Mouse (Mus musculus): Measurements from ENCODE around the gene Fam71e2.
"Not testable (repeated sequence)": the region's sequence is repeated elsewhere in the genome, so short reads cannot be mapped to it uniquely, and the experiment has no call there.

Gene Fam71e2

DNA sequence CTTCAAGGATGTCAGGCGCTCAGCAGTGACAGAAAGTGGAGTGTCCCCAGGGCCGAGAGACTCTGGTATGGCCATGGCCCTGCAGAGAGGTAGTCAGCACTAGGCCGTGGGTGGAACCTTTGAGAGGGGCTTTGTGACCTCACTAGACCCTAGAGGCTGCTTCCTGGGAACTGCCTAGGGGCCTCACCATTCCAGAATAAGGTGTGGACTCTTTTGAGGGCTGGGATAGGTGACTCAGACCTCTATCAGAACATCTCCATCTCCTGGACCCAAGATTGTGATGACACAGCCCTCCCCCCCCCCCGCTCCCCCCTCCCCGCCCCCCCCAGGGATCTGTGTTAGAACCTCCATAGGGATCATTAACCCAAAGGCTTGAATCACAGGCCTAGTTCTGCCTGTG lies at the start of gene Fam71e2:
Fam71e2 (minus strand) TSS at position 101 of the 400 bp plus-strand sequence.
- ATAC-seq (ENCODE audit: low TSS enrichment), result no peak

DNA sequence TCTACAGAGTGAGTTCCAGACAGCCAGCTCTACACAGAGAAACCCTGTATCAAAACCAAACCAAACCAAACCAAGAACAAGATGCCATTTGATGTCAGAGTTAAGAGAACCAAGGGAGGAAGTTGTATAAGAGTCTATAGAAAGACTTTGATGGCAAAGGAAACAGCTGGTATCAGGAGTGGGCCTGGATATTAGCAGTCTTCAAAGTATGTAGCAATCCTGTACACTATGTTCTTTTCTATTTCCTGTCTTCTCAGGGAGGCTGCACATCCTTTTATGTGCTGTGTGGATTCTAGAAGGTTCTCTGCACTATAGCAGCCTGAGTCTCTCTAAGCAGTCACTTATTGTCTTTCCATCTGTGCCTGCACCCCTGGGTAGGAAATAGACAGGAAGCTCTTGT lies 45.5 kb upstream of the Fam71e2 start:
- ATAC-seq (ENCODE audit: low TSS enrichment), result no peak

DNA sequence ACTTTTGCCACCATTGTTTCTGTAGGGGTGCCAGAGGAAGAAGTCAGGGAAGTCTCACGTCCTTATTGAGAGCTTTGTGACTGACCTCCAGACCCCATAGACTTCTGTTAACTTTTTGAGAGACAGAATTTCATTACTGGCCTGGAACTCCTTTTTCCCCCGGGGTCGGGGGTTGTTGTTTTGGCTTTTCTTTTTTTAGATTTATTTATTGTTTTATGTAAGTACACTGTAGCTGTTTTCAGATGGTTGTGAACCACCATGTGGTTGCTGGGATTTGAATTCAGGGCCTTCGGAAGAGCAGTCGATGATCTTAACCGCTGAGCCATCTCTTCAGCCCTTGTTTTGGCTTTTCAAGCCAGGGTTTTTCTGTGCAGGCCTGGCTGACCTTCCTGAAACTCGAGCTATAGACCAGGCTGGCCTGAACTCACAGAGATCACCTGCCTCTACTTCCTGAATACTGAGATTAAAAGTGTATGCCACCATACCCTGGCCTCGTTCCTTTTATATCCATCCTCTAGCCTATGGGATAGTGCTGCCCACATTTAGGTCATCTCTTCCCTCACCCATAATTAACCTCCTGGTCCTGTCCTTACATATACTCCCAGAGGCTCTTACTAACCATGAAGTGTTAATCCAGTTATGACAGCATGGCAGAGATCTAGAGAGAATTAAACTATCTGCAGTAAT lies 42.1 kb upstream of the Fam71e2 start:
- no peak for ATAC-seq (ENCODE audit: low TSS enrichment)

DNA sequence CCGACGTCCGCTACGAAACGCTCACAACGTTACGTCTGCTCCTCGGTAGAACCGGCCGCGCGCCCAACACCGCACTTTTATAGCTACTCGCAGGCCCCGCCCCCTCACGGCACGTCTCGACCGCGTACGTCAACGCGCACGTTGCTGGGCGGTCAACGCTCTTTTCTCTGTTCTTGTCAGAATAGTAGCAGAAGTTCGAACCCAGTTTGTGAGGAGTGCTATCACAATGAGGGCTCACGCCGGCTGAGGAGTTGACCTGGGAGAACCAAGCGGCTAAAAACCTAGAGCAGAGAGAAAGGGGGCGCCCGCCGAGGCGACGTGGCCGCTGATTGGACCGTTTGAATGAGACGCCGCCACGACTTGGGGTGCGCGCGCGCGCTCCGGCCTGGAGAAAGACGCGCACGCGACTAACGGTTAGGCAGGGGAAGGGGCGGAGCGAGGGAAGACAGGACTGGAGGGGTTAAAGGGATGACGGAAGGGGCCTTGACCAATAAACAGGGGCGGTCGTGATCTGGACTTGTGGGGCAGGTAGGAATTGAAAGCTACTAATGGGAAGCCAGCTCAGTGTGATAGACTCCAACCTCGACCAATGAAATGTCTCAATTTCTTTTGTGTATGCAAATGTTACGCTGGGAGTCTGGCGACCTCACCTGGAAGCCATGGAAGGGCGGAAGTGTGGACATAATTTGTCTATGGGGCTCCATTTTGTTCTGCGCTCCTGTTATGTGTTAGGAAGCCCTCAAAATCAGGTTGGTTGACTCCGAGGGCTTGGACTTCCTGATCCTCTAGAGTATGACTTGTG lies 41.4 kb upstream of the Fam71e2 start, which contains the start of gene Ube2s:
Ube2s (minus strand) TSS at position 288 of the 802 bp plus-strand sequence.
- peak; percentile 98 for ATAC-seq (ENCODE audit: low TSS enrichment)

DNA sequence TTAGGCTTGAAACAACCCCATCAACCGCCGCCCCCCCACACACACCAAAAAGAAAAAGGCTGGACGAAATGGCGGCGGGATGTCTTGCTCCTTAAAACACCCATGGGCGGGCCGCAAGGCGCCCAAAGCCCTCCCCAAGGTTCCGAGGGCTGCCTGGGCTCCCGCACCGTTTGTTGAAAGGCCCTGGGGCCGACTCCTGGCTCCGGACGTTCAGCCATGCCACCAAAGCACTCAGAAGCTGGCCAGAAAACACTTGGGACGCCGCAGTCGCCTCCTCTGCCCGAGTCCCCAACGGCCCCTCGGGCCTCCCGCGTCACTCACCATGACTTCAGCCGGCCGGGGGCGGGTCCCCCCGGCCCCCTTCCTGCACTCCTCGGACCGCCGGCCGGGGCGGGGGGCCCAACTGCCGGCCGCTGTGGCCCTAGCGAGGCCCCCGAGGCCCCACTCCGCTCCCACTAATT lies 40.8 kb upstream of the Fam71e2 start:
- peak; percentile 24; the same call in 1 of the 2 replicates for ATAC-seq (ENCODE audit: low TSS enrichment)

DNA sequence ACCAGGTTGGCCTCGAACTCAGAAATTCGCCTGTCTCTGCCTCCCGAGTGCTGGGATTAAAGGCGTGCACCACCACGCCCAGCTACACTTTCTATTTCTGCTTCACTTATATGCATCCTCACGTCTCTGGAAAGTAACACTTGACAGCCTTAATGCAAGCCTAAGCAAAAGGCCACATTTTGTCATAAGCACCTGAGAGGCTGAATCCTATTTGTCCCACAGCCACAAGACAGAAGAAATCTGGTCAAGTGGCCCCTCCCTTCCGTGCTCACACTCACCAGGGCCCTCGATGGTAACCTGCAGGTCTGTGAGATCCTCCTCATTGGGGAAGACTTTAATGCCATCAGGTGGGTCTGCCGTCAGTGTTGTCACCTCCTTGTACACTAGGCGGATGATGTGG lies 40.0 kb upstream of the Fam71e2 start:
- not testable (repeated sequence) for ATAC-seq (ENCODE audit: low TSS enrichment)

DNA sequence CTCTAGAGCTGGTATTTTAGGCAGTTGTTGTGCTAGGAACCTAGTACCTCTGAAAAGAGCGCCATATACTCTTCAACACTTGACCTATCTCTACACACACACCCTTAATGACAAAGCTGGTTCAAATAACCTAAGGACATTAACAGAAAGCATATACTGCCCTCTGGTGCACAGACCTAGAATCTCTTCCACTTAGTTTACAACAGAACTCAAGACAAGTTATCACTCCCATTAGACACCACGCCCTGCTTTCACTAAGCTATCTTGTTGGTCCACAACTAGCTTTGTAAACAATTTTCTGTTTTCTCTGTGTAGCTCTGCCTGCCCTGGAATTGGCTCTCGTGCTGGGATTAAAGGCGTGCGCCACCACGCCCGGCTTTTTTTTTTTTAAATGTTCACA lies 35.6 kb upstream of the Fam71e2 start:
- ATAC-seq (ENCODE audit: low TSS enrichment), result peak; percentile 47; the same call in 1 of the 2 replicates

DNA sequence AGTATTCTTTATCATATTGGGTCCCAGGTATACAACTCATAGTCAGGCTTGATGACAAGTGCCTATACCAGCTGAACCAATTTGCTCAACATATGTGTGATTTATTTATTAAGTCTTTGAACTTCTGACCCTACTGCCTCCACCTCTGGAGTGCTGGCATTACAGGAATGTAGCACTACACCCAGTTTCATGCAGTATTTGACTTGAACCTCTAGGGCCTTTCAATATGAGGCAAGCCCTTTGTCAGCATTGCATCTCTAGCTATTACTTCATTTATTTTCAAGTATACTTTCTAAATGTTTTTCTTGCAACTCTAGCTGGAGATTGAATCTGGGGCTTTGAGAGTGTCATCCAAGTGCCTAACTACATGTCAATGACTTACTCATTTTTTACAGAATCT lies 31.1 kb upstream of the Fam71e2 start:
- no peak for ATAC-seq (ENCODE audit: low TSS enrichment)

DNA sequence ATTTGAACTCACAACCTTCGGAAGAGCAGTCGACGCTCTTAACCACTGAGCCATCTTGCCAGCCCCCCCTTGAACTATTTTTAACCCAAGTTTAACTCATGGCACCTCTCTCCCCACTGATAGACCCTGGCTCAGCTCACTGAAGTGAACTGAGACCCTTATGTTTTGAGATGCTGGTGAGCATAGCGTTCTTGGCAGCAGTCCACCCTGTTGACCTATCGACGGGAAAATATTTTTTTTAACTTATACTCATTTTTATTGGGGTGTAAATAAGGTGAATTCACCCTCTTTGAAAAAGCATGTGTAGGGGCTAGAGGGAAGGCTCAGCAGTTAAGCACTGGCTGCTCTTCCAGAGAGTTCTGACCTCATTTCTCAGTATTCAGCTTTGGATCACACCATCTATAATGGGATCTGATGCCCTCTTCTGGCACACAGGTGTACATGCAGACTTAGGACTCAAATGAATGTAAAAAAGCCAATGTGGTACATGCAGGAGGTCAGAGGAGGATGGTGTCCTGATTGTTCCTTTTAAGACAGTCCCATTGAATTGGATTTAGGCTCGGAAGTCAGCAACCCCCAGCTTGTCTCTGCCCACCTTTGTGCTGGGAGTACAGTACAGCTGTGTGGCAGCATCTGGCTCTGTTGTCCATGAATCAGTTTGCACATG lies 24.8 kb upstream of the Fam71e2 start:
- ATAC-seq (ENCODE audit: low TSS enrichment), result no peak

DNA sequence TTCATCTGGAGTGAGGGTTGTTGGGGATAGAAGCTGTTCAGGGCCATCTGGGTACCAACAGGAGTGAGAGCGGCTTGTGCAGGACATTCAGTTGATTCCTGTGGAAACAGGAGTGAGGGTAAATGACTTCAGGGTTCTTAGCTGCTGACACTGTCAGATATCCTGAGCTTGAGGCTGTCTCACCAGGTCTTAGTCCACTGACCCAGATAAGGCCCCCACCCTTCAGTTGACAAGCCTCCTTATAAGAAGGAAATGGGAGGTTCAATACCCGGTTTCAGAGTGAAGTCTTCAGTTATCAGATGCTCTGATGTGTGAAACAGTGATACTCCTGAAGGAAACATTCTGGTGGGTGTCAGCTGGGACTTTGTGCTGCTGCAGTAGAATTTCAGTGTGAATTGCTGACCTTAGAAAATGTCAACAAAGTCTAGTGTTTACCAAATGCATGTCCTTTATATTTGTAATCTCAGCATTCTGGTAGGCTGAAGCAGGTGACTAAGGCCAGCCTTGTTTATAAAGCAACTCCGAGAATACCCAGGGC lies 23.6 kb upstream of the Fam71e2 start:
- no peak for ATAC-seq (ENCODE audit: low TSS enrichment)

DNA sequence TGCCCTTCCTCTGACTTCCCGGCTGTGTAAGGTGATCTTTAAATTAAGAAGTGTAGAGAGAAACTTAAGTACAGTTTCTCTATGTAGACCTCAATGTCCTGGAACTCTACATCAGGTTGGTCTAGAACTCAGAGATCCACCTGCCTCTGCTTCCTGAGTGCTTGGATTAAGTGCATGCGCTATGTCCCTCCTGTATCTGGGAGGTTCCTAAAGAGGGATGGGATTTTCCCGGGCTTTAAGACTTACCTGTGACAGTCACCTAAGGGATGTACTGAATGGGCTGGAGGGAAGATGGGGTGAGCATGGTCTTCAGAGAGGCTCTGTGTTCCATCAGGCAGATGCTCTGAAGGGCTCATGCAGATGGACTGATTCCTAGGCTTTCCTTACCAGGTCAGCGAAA lies 22.6 kb upstream of the Fam71e2 start:
- no peak for ATAC-seq (ENCODE audit: low TSS enrichment)

DNA sequence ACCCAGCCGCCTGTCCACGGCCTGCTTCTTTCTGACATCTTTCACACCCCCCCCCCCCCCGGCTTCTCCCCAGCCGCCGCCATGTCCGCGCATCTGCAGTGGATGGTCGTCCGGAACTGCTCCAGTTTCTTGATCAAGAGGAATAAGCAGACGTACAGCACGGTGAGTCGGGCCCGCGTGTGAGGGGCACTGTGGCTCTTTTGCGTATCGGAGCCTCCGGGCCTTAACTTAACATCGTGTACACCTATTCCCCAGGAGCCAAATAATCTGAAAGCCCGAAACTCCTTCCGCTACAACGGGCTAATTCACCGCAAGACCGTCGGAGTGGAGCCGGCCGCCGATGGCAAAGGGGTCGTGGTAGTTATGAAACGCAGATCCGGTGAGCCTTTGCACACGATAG lies 22.1 kb upstream of the Fam71e2 start:
- ATAC-seq (ENCODE audit: low TSS enrichment), result not testable (repeated sequence)

DNA sequence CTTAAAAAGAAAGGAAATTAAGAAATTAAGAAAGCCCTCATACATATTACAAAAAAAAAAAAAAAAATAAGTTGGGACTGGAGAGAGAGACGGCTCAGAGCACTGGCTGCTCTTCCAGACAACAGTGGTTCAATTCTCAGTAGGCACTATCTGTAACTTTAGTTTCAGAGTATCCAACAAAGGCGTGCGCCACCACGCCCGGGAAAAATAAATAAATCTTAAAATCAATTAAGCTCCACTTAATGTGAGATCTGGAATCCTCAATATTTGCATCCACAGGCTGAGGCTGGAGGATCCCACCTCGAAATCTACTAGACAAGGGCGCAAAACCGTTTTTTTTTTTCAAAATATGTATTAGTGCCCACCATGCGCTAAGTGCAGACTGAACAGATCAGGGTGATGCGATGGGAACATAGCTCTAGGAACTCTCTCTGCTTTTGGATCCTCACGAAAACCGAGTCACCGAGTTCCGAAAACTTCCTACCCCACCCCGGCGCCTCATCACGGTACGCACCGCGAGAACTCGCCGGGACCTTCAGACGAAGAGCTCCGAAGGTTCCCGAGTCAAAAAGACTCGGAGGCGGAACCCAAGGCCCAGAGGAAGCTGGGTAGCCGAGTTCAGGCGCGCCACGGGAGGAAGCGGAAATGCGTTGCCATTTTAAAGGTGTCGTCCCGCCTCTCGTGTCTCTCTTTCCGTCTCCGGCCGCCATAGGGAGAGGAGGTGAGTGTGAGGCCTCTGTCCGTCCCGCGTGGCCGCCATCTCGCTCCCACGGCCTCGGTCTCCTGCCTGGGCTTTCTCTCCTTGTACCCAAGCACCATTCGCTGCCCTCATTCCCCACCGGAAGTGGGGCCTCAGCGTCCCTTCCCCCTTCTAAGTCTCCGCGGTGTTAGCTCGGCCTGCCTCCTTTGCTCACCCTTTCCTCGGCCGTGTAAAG lies 21.4 kb upstream of the Fam71e2 start, which contains the start of gene Rpl28:
Rpl28 (plus strand) TSS at position 597 of the 935 bp plus-strand sequence.
- peak; percentile 92 for ATAC-seq (ENCODE audit: low TSS enrichment)

DNA sequence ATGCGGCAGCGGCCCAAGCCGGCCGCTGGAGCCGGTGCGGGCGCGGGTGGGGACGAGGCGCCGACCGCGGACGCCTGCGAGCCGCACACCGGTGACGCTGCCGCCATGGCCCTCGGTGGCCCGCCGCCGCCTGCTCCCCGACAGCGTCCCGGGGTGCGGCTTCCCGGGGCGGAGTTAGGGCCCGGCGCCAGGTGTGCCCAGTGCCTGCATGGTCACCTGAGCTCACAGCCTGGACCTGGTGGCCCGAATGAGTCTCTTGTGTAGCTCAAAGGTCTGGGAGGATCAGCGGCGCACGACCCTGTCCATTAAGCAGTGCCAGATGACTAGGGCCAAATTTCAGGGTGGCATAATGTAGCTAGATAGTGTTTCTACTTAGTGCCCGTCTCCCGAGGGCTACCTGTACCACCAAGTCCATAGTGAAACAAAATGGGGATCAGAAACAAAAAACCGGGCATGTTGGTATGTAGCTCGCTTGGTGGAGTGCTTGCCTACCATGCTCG lies 18.4 kb upstream of the Fam71e2 start, which contains the start of gene Tmem238:
Tmem238 (minus strand) TSS at position 221 of the 500 bp plus-strand sequence.
- no peak for ATAC-seq (ENCODE audit: low TSS enrichment)

DNA sequence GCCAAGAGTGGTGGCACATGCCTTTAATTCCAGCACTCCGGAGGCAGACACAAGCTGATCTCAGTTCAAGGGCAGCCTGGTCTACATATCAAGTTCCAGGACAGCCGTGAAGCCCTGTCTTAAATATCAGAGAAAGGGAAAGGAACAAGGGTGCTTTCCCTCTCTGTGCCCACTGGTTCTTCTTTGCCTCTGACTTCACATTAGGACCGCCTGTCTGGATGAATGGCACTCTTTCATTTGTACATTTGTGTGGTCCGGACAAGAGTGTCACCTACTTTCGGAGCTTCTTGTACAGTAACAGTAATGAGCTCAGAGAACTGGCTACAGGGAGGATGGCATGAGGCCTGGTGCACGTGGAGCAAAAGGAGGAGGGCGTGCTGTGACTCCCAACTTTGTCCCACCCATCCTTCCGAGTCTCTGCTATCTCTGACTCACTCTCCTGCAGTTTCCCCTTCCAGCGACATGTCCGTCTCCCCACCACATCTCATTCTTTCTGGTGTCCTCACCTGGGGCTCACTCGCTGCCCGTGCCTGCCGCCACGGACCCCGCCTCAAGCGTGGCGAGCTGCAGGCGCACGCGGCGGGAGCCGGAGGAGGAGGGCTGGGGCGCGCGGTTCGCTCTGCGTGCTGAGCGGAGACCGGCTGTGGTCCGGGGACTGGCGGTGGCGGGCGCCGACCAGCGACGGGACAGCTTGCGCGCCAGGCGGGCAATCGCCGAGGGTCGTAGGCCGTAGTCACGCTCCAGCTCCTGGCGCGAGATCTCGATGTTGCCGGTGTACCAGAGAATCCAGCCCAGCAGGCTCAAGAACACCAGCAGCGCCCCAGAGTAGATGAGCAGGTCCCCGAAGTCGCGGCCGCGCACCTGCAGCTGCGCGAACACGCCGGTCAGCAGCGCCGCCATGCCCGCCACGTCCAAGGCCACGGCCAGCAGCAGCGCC lies 17.7 kb upstream of the Fam71e2 start:
- ATAC-seq (ENCODE audit: low TSS enrichment), result peak; percentile 26; the same call in 1 of the 2 replicates

DNA sequence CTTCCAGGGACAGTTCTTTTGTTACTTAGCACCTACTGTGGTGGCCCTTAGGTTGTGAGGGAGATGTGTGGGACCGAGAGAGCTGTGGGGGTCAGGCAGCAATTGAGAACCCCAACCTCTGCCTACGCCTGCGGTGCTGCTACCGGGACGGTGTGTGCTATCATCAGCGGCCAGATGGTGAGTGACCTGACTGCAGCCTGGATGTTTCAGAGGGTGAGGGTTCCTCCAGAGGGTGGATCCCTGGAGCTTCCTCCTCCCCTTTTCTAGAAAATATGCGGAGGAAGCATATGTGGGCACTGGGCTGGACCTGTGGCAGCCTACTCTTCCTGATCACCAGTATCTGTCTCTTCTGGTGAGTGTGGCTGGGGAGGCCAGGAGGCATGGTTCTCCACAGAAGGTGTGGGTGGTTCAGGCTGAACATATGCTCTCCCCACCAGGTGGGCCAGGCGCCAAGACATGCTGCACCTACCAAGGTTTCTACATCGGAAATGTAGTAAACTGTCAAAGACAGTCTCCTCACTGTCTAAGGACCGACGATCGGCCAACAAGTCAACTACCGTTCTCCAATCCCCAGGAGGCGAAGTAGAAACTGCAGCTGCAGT lies 12.7 kb upstream of the Fam71e2 start:
- ATAC-seq (ENCODE audit: low TSS enrichment), result peak; percentile 77

DNA sequence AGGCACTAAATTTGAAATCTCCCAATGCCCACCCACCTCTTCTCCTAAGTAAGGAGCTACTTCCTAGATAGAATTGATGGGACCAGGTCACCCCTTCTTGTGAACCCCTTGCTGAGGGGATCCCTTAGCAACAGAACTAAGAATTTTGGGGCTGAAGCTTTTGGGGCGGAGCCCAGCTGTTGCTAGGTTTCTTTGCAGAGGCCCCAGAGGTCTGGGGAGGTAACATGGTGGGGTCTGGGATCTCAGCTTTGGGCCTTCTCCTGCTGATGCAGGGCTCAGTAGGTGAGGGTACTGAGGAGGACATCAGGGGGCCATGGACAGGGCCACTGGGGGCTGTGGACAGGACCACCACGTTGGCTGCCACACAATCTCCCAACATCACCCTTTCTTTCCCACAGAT lies 11.7 kb upstream of the Fam71e2 start, which contains the start of the genes Il11 and Tmem190:
Il11 (minus strand) TSS at position 101 of the 400 bp plus-strand sequence.
Tmem190 (plus strand) TSS at position 179 of the 400 bp plus-strand sequence.
- no peak for ATAC-seq (ENCODE audit: low TSS enrichment)

DNA sequence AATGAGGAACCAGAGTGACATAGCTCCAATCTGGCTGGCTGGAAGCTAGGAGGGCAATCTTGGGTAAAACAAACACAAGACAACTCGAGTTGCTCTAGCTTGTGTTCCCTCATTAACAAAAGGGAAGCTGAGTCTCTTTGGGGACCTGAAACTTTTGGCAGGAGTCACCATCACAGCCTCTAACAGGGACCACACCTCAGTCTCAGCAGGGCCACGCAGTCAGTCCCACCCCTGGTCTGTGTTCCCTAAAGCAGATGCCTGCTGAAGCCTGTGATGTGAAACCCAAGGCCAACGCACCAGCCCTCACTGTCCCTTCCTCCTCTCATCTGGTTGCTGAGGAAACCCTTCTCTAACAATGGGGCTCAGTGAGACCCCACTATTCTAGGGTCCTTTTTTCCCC lies 11.0 kb upstream of the Fam71e2 start:
- ATAC-seq (ENCODE audit: low TSS enrichment), result no peak

DNA sequence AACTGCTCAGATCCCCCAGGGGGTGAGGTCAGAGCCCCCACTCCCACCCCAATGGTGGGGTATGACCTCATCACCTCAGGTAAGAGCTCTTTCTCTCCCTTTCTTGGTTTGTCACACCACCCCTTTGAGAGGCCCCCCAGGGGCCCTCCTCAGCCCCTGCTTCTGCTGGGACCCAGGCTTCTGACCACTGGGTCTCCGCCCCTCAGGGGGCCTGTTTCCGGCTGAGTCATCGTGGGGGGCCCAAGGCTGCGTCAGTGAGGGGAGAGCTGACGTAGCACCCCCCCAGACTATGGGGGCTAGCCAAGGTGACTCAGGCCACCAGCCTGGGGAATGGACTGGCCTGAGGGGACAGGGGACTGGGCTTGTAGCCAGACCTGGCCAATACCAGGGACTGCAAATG lies 8.8 kb upstream of the Fam71e2 start:
- ATAC-seq (ENCODE audit: low TSS enrichment), result no peak
